Mouse (Mus musculus) neural tube, embryonic 11.5 days (tissue): ENCODE data around the gene Gpr152. TPM values are rescaled to one million over a fixed set of nuclear protein-coding genes. Genes with fewer than 3 reads are reported as not detected.
"Not testable (repeated sequence)": the region's sequence is repeated elsewhere in the genome, so short reads cannot be mapped to it uniquely, and the experiment has no call there.

Experiments used
- ATAC-seq: fragments of 200-750 bp; cut with Nextera tagmentation; 2 replicates; pipeline ENCODE4 v1.8.0; 2017; ENCODE audit warnings: moderate number of reproducible peaks, mild to moderate bottlenecking, moderate TSS enrichment, moderate library complexity; ENCODE audit not compliant: insufficient read depth, low FRiP score, low TSS enrichment
- DNase-seq: peaks from one replicate; pipeline ENCODE4 v3.0.0-alpha.2; 2015; ENCODE audit warnings: low spot score
- H3K27ac ChIP-seq: fragments of 300-500 bp; sonication (generic); 2 replicates; pipeline ENCODE4 v1.5.1; 2014; ENCODE audit warnings: low read depth, mild to moderate bottlenecking, low read length
- H3K27me3 ChIP-seq: fragments of 300-500 bp; sonication (generic); 2 replicates; pipeline ENCODE4 v1.6.1; 2014; ENCODE audit warnings: mild to moderate bottlenecking, low read length, mixed read lengths; ENCODE audit not compliant: control insufficient read depth, insufficient read depth
- H3K36me3 ChIP-seq: fragments of 300-500 bp; sonication (generic); 2 replicates; pipeline ENCODE4 v1.6.1; 2014; ENCODE audit warnings: mild to moderate bottlenecking, low read length, moderate library complexity, mixed read lengths; ENCODE audit not compliant: control insufficient read depth, insufficient read depth
- H3K4me1 ChIP-seq: fragments of 300-500 bp; sonication (generic); 2 replicates; pipeline ENCODE4 v1.6.1; 2014; ENCODE audit warnings: low read length, mixed read lengths; ENCODE audit not compliant: control insufficient read depth, insufficient read depth
- H3K4me2 ChIP-seq: fragments of 300-500 bp; sonication (generic); 2 replicates; pipeline ENCODE4 v1.6.1; 2014; ENCODE audit warnings: low read depth, mild to moderate bottlenecking, moderate library complexity
- H3K4me3 ChIP-seq: fragments of 300-500 bp; sonication (generic); 2 replicates; pipeline ENCODE4 v1.5.1; 2014; ENCODE audit warnings: low read depth, low read length
- H3K9ac ChIP-seq: fragments of 300-500 bp; sonication (generic); 2 replicates; pipeline ENCODE4 v1.6.1; 2014; ENCODE audit warnings: mild to moderate bottlenecking, low read length
- H3K9me3 ChIP-seq: fragments of 300-500 bp; sonication (generic); 2 replicates; pipeline ENCODE4 v1.6.1; 2016; ENCODE audit warnings: low read length; ENCODE audit not compliant: control insufficient read depth
- WGBS: fragments of 180-500 bp; shearing (Covaris S2); extraction: QIAGEN DNeasy Blood & Tissue Kit; methylation state at CpG from one replicate; pipeline ENCODE4 v1.1.7; 2014; 5-methylcytosine and 5-hydroxymethylcytosine counted together
- polyA plus RNA-seq: library from polyadenylated mRNA; unstranded; fragments of >200 nt; fragmentation: Nextera tagmentation; extraction: Ambion mirVana; gene quantifications from 2 replicates; pipeline ENCODE4 v1.2.1, GENCODE M21; 2014

Gene Gpr152
- polyA plus RNA-seq, 1 experiment from 2014 or later = not detected

DNA sequence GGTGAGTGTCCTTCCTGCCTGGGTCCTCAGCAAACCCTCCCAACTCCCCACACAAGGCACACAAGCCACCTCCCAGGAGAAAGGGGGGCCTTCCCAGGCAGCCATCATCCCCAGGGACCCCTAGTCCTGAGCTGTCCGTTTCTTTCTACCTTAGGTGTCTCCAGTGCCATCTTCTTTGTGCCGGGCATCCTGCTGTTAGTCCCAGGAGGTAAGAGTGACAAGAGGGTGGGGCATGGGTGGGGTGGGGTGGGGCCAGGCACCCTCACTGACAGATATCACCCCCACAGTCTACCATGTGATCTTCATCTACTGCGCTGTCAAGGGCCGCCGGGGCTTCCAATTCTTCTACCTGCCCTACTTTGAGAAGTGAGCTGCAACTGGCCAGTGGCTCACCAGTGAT, 8.5 kb upstream of the Gpr152 start:
- Histone ChIP-seq H3K9ac (no peak overlapping the region), H3K27me3 (no peaks in the 10 kb centered on the region), H3K4me1 (peaks cover 9% of the 10 kb centered on the region), H3K9me3 (no peaks in the 10 kb centered on the region), H3K4me3 (no peak overlapping the region), H3K36me3 (no peaks in the 10 kb centered on the region), H3K27ac (no peak overlapping the region), H3K4me2 (no peak overlapping the region)
- DNase-seq (no peak), ATAC-seq (no peak)
- WGBS = 91% methylated on average over 5 of the region's 5 CpGs

- H3K9ac ChIP-seq = no peak overlapping the region
- H3K27ac ChIP-seq = no peak overlapping the region
- no peaks in the 10 kb centered on the region for H3K36me3 ChIP-seq
- H3K4me1 ChIP-seq = peaks cover 4% of the 10 kb centered on the region
- H3K27me3 ChIP-seq = no peaks in the 10 kb centered on the region
- no peak for ATAC-seq
- H3K4me3 ChIP-seq = no peak overlapping the region
- 95% methylated on average over 2 of the region's 2 CpGs for WGBS
- DNase-seq = no peak
- no peaks in the 10 kb centered on the region for H3K9me3 ChIP-seq
- no peak overlapping the region for H3K4me2 ChIP-seq
Observed at GRCm38 (mm10) chr19:4131768-4132167, 7.8 kb upstream of the Gpr152 start.

GRCm38 (mm10) chr19:4134354-4134753, 5.2 kb upstream of the Gpr152 start:
- Histone ChIP-seq H3K27me3 (no peaks in the 10 kb centered on the region), H3K4me1 (no peaks in the 10 kb centered on the region), H3K27ac (no peak overlapping the region), H3K9ac (no peak overlapping the region), H3K9me3 (no peaks in the 10 kb centered on the region), H3K4me2 (no peak overlapping the region), H3K4me3 (no peak overlapping the region), H3K36me3 (no peaks in the 10 kb centered on the region)
- DNase-seq (no peak), ATAC-seq (no peak)
- 94% methylated on average over 4 of the region's 4 CpGs for WGBS

DNA sequence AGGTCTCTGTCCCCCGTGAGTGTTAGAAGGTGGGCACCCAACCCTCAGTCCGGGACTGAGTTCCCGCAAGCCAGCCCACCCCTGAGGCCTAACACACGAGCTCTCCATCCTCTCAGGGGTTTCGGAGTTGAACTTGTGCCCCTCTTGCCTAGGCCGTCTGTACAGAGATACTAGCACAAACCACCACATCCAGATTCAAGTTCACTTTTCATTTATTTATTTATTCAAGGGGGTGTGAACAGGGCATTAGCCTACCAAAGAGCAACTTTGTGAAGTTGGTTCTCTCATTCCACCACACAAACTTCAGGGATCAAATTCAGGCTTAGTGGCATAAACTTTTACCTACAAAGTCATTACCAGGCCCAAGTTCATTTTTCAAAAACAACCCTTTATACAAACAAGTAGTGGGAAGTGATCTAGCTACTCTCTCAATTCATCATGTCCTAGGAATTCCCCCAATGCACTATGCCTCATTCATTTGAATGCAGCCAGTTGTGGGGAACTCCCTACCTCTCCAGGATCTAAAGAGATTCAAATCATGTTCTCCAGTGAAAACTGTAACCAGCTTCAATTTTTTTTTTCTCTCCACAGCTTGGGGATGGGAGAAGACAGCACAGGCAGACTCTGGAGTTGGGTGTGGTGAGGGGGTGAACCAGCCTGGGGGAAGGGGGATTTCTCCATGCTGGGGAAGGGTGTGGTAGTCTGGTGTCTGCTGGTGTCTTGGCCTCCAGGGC, 4.2 kb upstream of the Gpr152 start:
- WGBS = 79% methylated on average over 6 of the region's 6 CpGs
- not testable (repeated sequence) for H3K27me3 ChIP-seq, H3K36me3 ChIP-seq, H3K9ac ChIP-seq, DNase-seq, H3K4me2 ChIP-seq, H3K9me3 ChIP-seq, ATAC-seq, H3K4me1 ChIP-seq, H3K4me3 ChIP-seq, H3K27ac ChIP-seq

DNA sequence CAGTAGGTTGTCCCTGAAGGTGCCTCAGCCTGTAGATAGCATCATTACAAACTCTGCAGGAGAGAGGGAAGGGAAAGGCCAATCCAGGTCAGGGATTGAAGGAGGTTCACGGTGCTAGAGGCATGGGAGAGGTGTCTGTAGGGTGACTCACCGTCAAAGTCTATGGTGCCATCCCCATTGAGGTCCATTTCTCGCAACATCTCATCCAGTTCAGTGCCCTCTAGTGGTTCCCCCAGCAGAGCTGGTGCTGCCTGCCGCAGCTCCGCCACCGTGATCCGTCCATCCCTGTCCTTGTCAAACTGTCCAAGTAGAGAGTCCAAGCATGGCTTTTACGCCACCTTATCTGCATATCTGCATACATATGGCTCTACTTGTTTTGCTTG, 3.6 kb upstream of the Gpr152 start:
- ATAC-seq, DNase-seq, H3K27me3 ChIP-seq, H3K9me3 ChIP-seq, H3K36me3 ChIP-seq, H3K4me3 ChIP-seq, H3K27ac ChIP-seq, H3K9ac ChIP-seq, H3K4me1 ChIP-seq, H3K4me2 ChIP-seq: not testable (repeated sequence)
- WGBS = 23% methylated on average over 7 of the region's 8 CpGs

DNA sequence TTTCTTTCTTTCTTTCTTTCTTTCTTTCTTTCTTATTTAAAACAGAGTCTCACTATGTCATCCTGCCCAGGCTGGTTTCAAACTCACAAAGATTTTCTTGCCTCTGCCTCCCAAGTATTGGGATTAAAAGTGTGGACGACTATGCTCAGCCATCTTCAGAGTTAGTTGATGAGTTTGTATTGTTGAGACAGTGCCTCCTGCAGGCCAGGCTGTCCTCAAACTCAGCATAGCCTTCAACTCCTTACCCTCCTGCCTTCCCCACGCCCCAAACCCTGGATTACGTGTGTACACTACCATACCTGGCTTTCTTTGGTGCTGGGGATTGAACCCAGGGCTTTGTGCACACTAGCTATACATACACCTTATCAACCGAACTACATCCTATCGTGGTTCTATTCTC, 3.1 kb upstream of the Gpr152 start:
- Histone ChIP-seq H3K4me3 (no peak overlapping the region), H3K36me3 (no peaks in the 10 kb centered on the region), H3K4me1 (no peaks in the 10 kb centered on the region), H3K4me2 (no peak overlapping the region), H3K27ac (no peak overlapping the region), H3K9ac (no peak overlapping the region), H3K9me3 (no peaks in the 10 kb centered on the region), H3K27me3 (no peaks in the 10 kb centered on the region)
- DNase-seq (no peak), ATAC-seq (no peak)
- 80% methylated on average over 5 of the region's 5 CpGs for WGBS

- Histone ChIP-seq H3K27ac (no peak overlapping the region), H3K36me3 (no peaks in the 10 kb centered on the region), H3K27me3 (no peaks in the 10 kb centered on the region), H3K9ac (no peak overlapping the region), H3K9me3 (no peaks in the 10 kb centered on the region), H3K4me3 (no peak overlapping the region), H3K4me1 (no peaks in the 10 kb centered on the region), H3K4me2 (no peak overlapping the region)
- ATAC-seq = no peak
- DNase-seq = no peak
- 79% methylated on average over 5 of the region's 5 CpGs for WGBS
Observed at GRCm38 (mm10) chr19:4137913-4138312, 1.7 kb upstream of the Gpr152 start.

GRCm38 (mm10) chr19:4140147-4140546, 560 bp downstream of the Gpr152 start:
- no peak for DNase-seq
- Histone ChIP-seq H3K4me2 (no peak overlapping the region), H3K27me3 (no peaks in the 10 kb centered on the region), H3K27ac (no peak overlapping the region), H3K9ac (no peak overlapping the region), H3K4me3 (no peak overlapping the region), H3K4me1 (no peaks in the 10 kb centered on the region), H3K36me3 (no peaks in the 10 kb centered on the region), H3K9me3 (no peaks in the 10 kb centered on the region)
- no peak for ATAC-seq
- WGBS = 80% methylated on average over 6 of the region's 6 CpGs

DNA sequence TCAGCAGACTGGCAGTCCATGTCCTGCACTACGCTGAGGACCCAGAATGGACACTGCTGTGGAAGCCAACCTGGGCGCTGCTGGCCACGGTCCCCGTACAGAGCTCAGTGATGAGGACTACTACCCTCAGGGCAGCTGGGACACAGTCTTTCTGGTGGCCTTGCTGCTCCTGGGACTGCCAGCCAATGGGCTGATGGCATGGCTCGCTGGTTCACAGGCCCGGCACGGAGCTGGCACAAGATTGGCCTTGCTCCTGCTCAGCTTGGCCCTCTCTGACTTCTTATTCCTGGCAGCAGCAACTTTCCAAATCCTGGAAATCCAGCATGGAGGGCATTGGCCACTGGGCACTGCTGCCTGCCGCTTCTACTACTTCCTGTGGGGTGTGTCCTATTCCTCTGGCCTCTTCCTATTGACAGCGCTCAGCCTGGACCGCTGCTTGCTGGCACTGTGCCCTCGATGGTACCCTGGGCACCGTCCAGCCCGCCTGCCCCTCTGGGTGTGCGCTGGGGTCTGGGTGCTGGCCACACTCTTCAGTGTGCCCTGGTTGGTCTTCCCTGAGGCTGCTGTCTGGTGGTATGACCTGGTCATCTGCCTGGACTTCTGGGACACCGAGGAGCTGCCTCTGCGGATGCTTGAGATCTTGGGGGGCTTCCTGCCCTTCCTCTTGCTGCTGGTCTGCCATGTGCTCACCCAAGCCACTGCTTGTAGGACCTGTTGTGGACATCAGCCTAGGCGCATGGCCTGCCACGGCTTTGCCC, 3.0 kb downstream of the Gpr152 start:
- H3K4me1 ChIP-seq = no peaks in the 10 kb centered on the region
- WGBS = 93% methylated on average over 18 of the region's 18 CpGs
- ATAC-seq = no peak
- H3K4me3 ChIP-seq = no peak overlapping the region
- no peaks in the 10 kb centered on the region for H3K9me3 ChIP-seq
- no peak overlapping the region for H3K9ac ChIP-seq
- H3K27ac ChIP-seq = no peak overlapping the region
- H3K27me3 ChIP-seq = no peaks in the 10 kb centered on the region
- no peak for DNase-seq
- no peak overlapping the region for H3K4me2 ChIP-seq
- no peaks in the 10 kb centered on the region for H3K36me3 ChIP-seq
